Mouse (Mus musculus): ENCODE data around the gene Dhrs13.
"Not testable (repeated sequence)": the region's sequence is repeated elsewhere in the genome, so short reads cannot be mapped to it uniquely, and the experiment has no call there.

Dhrs13 gene

DNA sequence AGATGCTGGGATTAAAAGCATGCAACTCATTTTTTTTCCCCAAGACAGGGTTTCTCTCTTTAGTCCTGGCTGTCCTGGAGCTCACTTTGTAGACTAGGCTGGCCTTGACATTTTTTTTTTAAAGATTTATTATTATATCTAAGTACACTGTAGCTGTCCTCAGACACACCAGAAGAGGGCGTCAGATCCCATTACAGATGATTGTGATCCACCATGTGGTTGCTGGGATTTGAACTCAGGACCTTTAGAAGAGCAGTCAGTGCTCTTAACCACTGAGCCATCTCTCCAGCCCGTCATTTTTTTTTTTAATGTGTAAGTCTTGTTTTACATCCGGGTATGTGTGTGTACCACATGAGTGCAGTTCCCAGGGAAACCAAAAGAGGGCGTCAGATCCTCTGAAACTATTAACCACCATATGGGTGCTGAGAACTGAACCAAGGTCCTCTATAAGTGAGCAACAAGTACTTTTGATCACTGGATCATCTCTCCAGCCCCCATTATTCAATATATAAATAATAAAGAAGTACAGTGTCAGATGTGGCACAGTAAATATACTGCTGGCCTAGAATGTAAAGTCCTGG lies 10.3 kb downstream of the Dhrs13 start:
- not testable (repeated sequence) for DNase-seq (ENCODE audit: low spot score in 2 of 2)

DNA sequence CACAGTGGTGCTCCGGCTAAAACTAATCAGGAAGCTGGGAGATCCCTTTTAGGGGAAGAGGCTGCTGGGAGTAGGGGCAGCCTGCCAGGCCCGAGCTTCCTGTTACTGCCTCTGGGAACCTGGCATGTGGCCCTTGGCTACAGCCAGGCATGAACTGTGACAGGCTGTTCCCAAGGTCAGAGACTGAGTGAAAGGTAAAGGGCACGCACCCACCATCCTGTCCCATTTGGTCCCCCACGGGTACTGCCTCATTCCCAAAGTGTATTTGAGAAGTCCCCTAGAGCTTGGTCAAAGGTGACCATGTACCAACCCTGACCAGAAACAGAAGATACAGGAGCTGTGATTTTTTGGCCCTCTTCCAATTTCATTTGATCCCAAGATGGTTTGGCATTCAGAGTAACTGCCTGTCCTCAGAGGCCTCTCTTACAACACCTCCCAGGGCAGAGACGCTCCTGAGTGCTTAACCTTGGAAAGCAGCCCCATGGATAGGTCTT lies 12.7 kb downstream of the Dhrs13 start:
- peak in 1 of 2 experiments; percentile 29 for DNase-seq (ENCODE audit: low spot score in 2 of 2)

DNA sequence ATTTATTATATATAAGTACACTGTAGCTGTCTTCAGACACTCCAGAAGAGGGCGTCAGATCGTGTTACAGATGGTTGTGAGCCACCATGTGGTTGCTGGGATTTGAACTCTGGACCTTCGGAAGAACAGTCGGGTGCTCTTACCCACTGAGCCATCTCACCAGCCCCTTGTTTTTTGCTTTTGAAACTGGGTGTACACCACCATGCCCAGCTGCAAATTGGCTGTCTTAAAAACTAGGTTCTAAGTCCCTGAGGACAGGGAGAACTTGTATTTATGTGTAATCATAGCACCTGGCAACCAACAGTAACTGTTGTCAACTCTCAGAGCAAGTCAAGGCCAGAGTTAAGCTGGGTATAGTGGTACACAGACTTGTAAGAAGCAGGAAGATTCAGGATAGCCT lies 16.6 kb downstream of the Dhrs13 start:
- DNase-seq (ENCODE audit: low spot score in 2 of 2) = not testable (repeated sequence)

DNA sequence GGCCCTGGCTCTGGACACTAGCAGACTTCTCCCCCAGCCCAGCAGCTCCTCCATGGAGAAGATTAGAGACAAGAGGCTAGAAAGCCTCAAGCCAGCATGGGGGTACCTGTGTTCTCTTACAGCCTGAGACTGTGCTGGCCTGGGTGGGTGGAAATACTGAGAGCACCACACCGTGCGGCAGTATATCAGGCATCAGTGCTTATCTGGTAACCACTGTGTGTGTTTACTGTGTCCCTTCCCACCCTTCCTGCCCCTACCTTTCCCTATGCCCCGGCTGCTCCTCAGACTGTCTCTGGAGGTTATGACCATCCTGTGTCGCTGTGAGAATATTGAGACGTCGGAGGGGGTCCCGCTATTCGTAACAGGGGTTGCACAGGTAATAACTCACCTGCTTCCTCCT lies 21.0 kb downstream of the Dhrs13 start:
- no peak for DNase-seq (ENCODE audit: low spot score in 2 of 2)

DNA sequence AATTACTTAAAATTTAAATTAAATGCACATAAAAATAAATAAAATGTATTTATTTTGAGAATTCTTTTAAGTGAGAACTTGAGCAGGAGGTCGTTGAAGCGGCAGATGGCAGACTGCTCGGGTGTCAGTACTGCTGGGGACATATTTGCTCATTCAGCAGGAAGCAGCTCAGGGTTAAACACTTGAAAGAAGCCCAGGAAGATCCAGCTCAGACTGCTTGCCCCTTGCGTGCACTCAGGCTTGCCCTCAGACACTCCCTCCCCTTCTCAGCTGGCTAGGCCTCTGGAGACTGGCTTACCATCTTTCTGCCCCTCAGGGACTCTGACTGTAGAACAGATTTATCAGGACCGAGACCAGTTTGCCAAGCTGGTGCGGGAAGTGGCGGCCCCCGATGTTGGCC lies 24.9 kb downstream of the Dhrs13 start:
- no peak for DNase-seq (ENCODE audit: low spot score in 2 of 2)

DNA sequence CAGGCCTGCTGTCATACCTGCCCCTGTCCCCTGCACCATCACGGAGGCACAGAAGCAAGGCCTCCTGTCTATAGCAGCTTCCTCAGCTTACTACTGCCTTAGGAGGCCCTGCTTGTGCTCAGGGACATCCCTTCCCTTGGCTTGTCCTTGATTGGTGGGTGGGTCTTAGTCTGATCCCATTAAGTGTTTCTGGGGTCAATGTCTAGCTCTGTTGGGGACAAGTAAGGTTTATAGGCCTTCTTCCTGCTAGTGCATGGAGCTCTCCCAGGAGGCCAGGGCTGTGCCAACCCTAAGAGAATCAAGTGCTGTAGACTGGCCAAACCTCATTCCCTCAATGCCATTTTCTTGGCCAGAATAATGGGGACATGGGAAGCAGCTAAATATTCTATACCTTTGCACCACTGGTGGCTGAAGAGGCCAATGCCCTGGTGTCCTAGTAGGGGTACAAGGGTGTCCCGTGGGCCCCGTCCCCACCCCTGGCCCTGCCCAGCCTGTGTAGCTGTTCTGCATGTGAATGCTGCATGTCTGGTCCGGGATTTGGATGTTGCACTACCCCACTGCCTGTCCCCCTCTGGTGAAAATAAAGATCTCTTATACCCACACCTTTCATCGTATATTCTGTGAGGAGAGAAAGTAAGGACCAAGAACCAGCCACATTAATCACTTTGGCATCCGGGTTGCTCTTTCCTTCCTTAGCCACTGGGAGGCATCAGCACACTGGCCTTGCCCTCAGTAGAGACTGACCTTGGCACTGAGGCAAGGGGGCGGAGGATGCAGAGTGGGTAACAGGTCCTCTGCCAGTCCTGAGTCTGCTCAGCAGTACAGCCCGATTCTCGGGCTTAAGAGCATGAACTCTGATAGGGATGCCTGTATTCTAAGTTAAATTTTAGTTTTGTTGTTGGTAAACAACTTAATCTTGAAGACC lies 28.0 kb downstream of the Dhrs13 start:
- peak; percentile 18 to 49 for DNase-seq (ENCODE audit: low spot score in 2 of 2)

DNA sequence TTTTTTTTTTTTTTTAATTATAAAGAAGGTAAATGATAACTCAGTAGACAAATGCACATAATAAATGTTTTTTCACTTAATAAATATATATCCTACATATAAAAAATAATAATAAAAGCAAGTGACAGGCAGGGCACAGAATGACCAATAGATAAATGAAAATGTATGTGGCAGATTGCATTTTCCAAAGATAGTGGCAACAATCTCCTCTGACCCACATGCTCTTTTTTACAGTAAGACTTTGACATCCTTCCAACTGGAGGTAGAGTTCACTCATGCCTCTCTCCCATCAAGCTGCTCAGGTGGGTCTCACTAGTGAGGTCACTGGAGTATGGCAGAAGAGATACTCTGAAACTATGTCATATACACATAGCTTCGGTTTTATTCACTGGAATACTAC lies 30.5 kb downstream of the Dhrs13 start:
- no peak for DNase-seq (ENCODE audit: low spot score in 2 of 2)

DNA sequence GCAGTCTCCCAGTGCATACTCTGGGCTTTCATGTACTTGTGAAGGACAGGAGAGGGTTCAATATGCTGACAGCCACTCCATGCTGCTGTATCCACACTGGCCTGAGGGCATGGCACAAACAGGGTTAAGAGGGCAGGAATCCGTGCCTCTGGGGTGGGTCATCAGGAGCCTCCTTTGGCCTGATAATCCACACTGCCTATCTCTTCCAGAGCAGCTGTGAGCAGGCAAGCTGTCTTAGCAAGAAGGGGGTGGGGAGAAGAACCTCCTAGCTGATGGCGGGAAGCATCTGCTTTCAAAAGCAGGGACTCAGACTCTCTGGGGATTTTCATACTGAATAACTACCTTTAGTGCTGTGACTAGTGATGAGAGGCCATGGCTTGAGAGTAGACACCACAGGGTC lies 33.8 kb downstream of the Dhrs13 start:
- DNase-seq (ENCODE audit: low spot score in 2 of 2) = no peak

DNA sequence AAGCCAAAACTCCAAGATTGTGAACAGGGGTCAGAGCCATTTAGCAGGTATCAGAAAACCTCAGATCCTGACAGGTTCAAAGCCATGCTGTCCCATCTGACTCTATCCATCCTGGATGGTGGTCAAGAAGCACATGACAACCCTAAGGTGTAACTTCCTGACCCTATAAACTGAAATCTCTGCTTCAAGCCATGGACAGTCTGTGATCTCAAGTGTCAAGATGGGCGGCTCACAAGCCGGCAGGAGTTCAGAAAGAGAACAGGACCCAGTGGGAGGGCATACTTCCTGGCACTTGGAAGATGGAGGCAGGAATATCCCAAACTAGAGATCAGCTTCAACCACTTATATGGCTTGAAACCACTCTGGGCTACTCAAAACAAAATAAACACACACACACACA lies 34.6 kb downstream of the Dhrs13 start:
- DNase-seq (ENCODE audit: low spot score in 2 of 2) = no peak

DNA sequence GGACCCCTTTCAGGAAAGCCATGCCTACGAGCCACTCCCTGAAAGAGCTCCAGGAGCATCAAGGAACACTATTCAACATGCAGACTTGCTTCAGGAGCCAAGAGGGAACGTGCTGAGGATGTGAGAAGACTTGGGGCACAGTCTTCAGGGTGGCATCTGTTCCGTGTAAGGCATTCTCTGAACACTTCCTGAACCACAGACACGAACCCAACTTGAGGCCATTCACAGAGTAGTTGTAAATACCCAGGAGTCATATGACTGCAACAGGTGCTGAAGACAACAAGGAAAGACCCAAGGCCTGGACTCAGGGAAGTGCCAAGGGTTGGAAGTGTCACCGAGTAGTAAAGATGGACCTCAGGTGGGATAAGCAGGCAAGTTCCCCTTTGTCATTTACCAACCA lies 35.5 kb downstream of the Dhrs13 start:
- DNase-seq (ENCODE audit: low spot score in 2 of 2) = no peak

DNA sequence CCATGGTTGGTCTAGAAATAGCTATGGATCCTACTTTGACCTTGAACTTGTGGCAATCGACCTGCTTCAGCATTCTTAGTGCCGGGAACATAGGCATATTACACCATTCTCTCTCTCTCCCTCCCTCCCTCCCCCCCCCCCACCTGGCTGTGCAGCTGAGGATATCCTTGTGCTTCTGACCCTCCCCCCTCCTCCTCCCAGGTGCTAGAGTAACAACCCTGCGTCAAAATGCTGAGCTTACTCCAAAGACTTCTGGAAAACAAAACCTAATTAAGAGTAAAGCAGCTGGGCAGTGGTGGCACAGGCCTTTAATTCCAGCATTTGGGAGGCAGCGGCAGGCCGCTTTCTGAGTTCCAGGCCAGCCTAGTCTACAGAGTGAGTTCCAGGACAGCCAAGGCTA lies 37.0 kb downstream of the Dhrs13 start:
- no peak for DNase-seq (ENCODE audit: low spot score in 2 of 2)

DNA sequence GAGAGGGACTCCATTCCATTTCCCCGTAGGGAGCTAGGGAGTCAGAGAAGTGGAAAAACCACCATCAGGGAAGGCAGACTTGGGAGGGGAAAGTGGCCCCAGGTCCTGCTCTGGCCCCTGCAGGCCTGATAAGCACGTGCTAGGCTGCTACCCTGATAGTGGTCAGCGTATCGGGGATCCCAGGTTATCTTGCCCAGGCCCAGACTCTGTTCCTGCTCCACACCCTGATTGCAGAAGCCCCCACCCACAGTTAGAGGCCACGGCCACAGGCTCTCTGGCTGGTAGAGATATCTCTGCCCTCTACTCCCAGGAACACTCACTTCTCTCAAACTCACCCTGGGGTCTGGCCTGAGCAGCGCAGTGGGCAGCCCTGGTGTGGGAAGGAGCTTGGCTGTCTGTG lies 37.6 kb downstream of the Dhrs13 start:
- DNase-seq (ENCODE audit: low spot score in 2 of 2) = no peak

DNA sequence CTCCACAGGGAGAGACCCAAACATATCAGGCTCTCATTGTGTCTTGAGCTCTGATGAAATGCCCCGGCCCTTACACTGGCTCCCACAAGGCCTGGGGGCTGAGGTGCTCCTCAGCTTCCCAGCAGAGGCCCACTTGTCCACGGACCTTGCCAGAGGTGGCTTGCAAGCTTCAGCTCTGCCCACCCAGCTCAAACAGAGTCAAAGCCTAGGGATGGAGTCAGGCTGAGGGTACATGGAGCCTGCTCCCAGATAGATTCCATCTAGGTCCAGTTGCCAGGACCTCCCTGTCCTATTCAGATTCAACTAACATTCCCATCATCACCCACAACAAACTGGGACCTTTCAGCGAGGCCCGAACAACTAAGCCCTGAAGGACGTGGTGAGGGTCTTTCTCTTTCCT lies 39.9 kb downstream of the Dhrs13 start:
- no peak for DNase-seq (ENCODE audit: low spot score in 2 of 2)

DNA sequence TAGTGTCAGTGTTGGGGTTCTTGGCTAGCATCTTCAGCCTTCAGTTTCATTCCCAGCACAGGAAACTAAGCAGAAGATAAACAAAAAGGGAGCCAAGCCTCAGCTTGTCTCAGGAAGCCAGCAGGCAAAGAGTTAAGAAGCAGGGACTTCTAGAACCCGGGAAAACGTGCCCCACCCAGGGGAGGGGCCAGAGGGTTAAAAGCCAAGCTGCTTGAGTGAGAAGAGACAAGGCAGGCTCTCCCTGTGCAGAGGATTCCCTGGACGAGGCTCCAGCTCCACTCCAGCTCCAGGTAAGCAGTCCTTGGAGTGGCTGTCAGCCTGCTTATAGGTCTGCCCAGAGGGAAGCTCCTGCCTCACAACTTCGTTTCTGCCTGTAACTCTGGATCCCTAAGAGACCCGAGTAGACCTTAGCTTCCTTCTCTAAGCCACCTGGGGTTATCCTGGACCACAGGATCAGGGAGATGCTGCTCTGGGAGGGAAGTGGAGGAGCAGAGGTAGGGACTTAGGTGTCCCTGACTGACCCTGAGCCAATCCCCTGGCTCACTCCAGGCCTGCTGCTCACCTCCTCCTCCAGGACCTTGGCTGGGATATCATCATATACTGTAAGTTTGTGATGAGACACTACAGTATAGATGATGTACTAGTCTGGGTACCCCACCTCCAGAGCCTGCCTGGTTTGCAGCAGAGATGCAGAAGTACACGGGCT lies 40.5 kb downstream of the Dhrs13 start:
- DNase-seq (ENCODE audit: low spot score in 2 of 2) = no peak

DNA sequence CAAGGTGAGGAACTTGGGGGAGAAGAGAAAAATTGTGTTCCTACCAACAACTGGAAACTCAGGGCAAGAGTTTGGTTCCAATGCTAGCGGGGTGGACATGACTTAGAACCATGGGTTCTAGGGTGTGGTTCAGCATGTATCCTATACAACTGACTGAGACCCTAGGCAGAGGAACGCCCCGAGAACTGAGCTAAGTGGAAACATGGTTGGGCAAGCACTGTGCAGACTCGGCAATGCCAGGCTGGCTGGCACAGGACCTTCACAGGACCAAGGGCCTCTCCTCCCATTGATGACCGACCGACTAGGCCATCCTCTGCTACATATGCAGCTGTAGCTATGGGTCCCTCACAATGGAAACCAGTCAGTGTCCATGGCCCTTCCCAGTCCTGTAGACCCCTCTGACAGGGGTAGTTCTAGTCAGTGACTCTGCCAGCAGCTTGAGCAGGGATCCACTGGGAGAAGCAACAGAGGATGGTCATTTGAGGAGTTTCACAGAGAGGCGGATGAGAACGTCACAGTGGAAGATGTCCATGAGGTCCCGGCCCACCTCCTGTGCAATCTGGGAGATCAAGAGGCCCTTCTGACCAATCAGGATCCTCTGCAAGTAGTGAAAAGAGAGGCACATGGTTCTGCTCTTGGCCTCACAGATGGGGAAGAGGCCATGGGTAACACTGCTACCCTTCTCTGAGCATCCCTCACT lies 41.6 kb downstream of the Dhrs13 start:
- no peak for DNase-seq (ENCODE audit: low spot score in 2 of 2)

DNA sequence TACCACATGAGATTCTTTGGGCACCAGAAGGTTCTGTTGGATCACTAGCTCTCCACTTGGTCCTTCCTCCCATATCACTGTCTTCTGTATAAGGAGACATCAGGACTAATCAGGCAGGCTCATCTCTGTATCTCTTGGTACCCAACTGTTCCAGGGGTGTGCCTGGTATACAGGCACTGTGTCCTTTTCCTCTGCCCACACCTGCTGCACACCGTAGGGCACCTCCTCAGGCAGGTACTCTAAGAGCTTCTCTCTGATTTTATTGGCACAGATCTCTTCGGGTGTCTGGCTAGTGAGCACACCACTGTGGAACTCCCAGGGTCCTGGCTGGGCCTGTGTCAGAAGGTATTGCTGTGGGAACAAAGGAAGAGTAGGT lies 42.2 kb downstream of the Dhrs13 start:
- DNase-seq (ENCODE audit: low spot score in 2 of 2) = no peak

DNA sequence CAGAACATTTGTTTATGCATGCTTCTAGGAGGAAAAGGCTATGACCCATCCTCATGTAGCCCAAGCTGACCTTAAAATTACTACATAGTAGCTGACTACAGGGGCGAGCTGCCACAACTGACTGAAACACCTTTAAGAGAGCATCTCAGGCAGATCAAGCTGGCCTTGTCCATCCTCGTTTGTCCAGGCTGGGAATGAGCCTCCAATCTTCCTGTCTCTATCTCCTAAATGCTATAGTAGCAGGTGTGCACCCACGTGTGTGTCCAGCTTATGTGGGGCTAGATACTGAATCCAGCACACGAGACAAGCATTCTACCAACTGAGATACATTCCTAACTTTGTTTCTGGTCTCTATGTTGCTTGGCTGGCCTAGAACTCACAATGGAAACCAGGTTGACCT lies 42.6 kb downstream of the Dhrs13 start:
- DNase-seq (ENCODE audit: low spot score in 2 of 2) = no peak

DNA sequence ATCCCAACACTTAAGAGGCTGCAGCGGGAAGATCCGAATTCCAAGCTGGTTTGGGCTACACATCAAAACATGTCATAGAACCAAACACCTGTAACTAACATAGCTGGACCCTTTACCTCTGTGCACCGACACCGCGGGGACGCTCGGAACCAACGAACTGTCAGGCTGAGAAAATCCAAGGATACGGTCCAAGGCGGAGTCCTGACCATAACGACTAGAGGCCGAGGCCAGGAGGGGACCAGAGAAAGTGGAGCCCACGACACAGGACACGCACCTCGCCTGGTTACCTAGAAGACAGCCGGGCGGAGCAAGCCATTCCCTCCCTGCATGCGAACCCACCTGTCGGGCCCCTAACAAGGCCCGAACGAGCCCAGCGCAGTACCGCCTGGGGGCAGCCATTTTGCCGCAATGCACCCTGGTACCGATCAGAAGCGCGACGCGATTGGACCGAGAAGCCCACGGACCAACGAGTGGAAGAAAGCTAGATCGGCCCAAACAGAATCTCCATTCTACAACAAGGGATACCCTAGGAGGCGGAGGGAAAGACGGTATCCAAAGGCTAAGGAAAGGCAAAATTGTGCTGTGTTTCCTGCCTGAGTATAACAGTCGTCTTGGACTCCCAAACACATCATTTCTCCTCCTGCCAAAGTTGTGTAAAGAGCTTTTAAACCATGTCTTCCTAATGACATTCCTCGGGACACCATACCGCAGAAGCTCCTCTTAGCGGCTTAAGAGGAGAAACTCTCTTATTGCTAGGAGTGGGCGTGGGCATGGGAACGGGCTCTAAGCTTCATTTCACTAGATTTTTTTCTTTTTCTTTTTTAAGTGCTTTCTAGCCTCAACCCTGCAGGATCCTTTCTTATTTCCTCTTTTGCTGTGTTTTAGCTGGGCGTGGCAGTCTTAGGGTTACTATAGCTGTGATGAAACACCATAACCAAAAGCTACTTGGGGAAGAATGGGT lies 48.2 kb downstream of the Dhrs13 start, which contains the start of gene Eral1:
Gene Eral1 (minus strand): TSS at position 423 of the 961 bp plus-strand sequence.
- peak; percentile 69 to 74 for DNase-seq (ENCODE audit: low spot score in 2 of 2)

DNA sequence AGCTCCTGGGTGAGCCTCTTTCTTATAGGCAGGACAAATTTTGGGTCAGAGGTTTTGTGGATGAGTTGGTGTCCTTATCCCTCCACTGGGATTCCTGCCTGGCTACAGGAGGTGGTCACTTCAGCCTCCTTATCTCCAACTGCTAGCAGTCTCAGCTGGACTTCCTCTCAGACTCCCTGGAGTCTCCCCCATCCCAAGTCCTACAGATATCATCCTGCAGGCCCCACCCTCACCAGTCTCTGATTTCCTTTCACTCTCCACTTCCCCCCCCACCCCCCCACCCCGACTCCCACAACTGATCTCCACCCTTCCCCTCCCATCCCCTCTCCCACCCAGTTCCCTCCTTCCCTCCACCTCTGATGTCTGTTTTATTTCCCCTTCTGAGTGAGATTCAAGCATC lies 51.5 kb downstream of the Dhrs13 start:
- no peak for DNase-seq (ENCODE audit: low spot score in 2 of 2)

DNA sequence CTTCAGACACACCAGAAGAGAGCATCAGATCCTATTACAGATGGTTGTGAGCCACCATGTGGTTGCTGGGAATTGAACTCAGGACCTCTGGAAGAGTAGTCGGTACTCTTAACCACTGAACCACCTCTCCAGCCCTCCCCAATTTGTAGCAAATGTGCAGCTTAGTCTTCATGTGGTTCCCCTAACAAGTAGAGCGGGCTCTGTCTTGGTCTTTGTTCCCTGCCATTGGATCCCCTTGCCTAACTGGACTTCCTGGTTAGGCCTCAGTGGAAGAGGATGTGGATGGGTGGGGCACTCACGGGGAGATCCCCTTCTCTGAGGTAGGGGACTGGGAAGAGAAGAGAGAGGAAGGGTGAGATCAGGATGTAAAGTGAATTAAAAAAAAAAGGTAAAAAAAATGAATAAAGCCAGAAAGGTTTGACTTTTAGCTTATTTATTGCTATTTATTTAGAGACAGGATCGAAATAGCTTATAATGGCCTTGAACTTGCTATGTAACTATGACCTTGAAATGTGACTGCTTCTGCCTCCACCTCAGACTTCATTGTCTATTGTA lies 54.9 kb downstream of the Dhrs13 start:
- DNase-seq (ENCODE audit: low spot score in 2 of 2) = no peak
